Mouse (Mus musculus): ENCODE measurements at regions not wholly inside any gene's neighbourhood (a gene's known extent, or its start where the extent isn't known, plus 50 kb on each side); places are given as distances from the start of the nearest gene placed in this dataset.

DNA sequence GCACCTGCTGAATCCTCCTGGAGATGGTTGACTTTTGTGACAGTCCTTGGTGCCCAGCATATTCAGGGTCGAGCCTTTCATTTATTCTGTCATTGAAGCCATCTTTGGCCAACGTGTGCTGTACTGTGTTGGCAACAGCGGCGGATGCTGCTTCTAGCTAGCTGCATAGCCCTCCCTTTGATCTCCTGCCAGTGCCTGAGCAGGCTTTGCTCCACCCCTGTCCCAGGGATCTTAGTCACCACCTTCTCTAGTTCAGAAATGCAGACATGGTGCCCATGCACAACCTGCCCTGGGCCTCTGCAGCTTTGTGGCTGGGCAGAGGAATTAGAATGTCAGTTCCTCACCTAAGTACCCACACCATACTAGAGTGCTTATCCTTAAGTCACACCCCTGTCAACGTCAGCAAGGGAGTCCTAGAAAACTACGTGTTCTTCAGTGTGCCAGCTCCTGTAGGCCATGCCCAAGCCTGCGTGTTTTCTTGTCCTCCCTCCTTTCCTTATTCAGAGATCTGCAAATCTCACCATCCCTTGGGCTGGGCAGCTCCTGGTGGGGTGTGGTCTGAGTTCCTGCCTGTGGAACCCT, 151.9 kb downstream of the Zfp706 start:
- TF ChIP-seq TAL1 (IDR thresholded peaks at IDR 0.05; ENCODE audit: low read length) (no peak), GATA1 (IDR thresholded peaks at IDR 0.05; ENCODE audit: low read length) (no peak)

Data from erythroblast, embryonic 14.5 days (primary cell).